Mouse (Mus musculus): ENCODE data around the gene Ghrhr.

Gene Ghrhr

GRCm38 (mm10) chr6:55398869-55399628 is 23.0 kb downstream of the Ghrhr start:
- no peak for DNase-seq

GRCm38 (mm10) chr6:55399910-55400309 is 23.8 kb downstream of the Ghrhr start:
- DNase-seq: peak; percentile 38

GRCm38 (mm10) chr6:55402041-55402776 is 26.1 kb downstream of the Ghrhr start:
- DNase-seq: no peak

GRCm38 (mm10) chr6:55403411-55404309 is 27.6 kb downstream of the Ghrhr start:
- no peak for DNase-seq

GRCm38 (mm10) chr6:55404421-55404990 is 28.4 kb downstream of the Ghrhr start:
- no peak for DNase-seq

GRCm38 (mm10) chr6:55407345-55407744 is 31.2 kb downstream of the Ghrhr start:
- DNase-seq: no peak

GRCm38 (mm10) chr6:55410119-55410775 is 34.2 kb downstream of the Ghrhr start:
- DNase-seq: no peak

GRCm38 (mm10) chr6:55410977-55411376 is 34.9 kb downstream of the Ghrhr start:
- no peak for DNase-seq

- DNase-seq: no peak
Observed at GRCm38 (mm10) chr6:55416202-55416601, 40.1 kb downstream of the Ghrhr start.

- no peak for DNase-seq
Observed at GRCm38 (mm10) chr6:55418746-55419410, 42.8 kb downstream of the Ghrhr start.

- no peak for DNase-seq
Observed at GRCm38 (mm10) chr6:55420411-55420810, 44.3 kb downstream of the Ghrhr start.

- DNase-seq: peak; percentile 58
Observed at GRCm38 (mm10) chr6:55420869-55421361, 44.8 kb downstream of the Ghrhr start.

- DNase-seq: no peak
Observed at GRCm38 (mm10) chr6:55432121-55432520, 56.0 kb downstream of the Ghrhr start.

- DNase-seq: peak; percentile 74
Observed at GRCm38 (mm10) chr6:55434360-55434759, 58.3 kb downstream of the Ghrhr start.

- peak; percentile 73 for DNase-seq
Observed at GRCm38 (mm10) chr6:55435266-55436159, 59.4 kb downstream of the Ghrhr start.

- DNase-seq: no peak
Observed at GRCm38 (mm10) chr6:55437919-55438318, 61.8 kb downstream of the Ghrhr start.

All from retina, postnatal 1 day (tissue).